In genomic region chr4:128615761-128616160, GRCm38 (mm10) we compare ENCODE assay signal across 20 mouse cellular contexts. TPM values are rescaled to one million over a fixed set of nuclear protein-coding genes. Genes with fewer than 3 reads are reported as not detected.
DNase-seq lines count a peak whose midpoint lies in the region.
"Had no signal": no experiment of that assay in that cellular context is flagged by ENCODE, and none has a peak within 500 bp of the region (broad histone marks: within the 10 kb centered on the region; RNA-seq: fewer than 3 reads in every experiment).

No protein-coding gene starts in this region.

- 82% methylated on average over 14 of the region's 14 CpGs for WGBS in heart, embryonic 10.5 days

- H3K27ac ChIP-seq in heart, embryonic 10.5 days = 0 out of 2 replicates have a peak overlapping the region, but pooled peaks have one; percentile 0
- H3K27ac ChIP-seq: embryonic facial prominence, embryonic 13.5 days; forebrain, embryonic 10.5 days; hindbrain, embryonic 14.5 days; limb, embryonic 15.5 days; midbrain, embryonic 12.5 days had no signal

- intact Hi-C loops in heart, postnatal 14 days (cut with DNase I) = no loop called here

- no peak for DNase-seq in heart, embryonic 10.5 days (ENCODE audit: low spot score)
- DNase-seq in heart, postnatal 14 days = no peak
- peak; percentile 42 to 46 for DNase-seq in spleen, postnatal 36 days (ENCODE audit: low spot score in 2 of 2)
- DNase-seq in spleen, adult 18-20 months = no peak
- peak; percentile 41 to 45 for DNase-seq in thymus, postnatal 36 days
- no peak for DNase-seq in adrenal gland, postnatal 25 days
- no peak for DNase-seq in cerebellum, adult 9-11 months
- DNase-seq: cerebellum, adult 18-20 months; gastrocnemius, postnatal 36 days; layer of hippocampus, adult 9-11 months; lung, postnatal 10 days; right cerebral cortex, adult 18-20 months had no signal

- peaks cover 23% of the 10 kb centered on the region for H3K4me1 ChIP-seq in heart, embryonic 10.5 days
- H3K4me1 ChIP-seq in megakaryocyte, embryonic 14.5 days = peaks cover 69% of the 10 kb centered on the region

- peaks cover 35% of the 10 kb centered on the region for H3K27me3 ChIP-seq in heart, embryonic 10.5 days (ENCODE audit: insufficient read depth, poor library complexity, severe bottlenecking)
- H3K27me3 ChIP-seq in megakaryocyte, embryonic 14.5 days (replicated peaks) = peaks cover 31% of the 10 kb centered on the region

- H3K9me3 ChIP-seq in heart, embryonic 10.5 days = no peaks in the 10 kb centered on the region
- no peaks in the 10 kb centered on the region for H3K9me3 ChIP-seq in megakaryocyte, embryonic 14.5 days
- H3K9me3 ChIP-seq: embryonic facial prominence, embryonic 13.5 days; forebrain, embryonic 10.5 days; limb, embryonic 15.5 days; midbrain, embryonic 12.5 days had no signal

- H3K4me3 ChIP-seq in heart, embryonic 10.5 days = no peak overlapping the region
- H3K4me3 ChIP-seq in megakaryocyte, embryonic 14.5 days (replicated peaks) = peak overlapping the region; percentile 28
- H3K4me3 ChIP-seq: embryonic facial prominence, embryonic 13.5 days; forebrain, embryonic 10.5 days; limb, embryonic 15.5 days; midbrain, embryonic 12.5 days; myocyte had no signal

- no peaks in the 10 kb centered on the region for H3K36me3 ChIP-seq in heart, embryonic 10.5 days
- no peaks in the 10 kb centered on the region for H3K36me3 ChIP-seq in megakaryocyte, embryonic 14.5 days (replicated peaks; ENCODE audit: low read length)
- H3K36me3 ChIP-seq: embryonic facial prominence, embryonic 13.5 days; forebrain, embryonic 10.5 days; limb, embryonic 15.5 days; midbrain, embryonic 12.5 days had no signal

RNA-seq across cellular contexts. Expression of gene Tlr12, which starts 2.7 kb away (rescaled TPM):
- 0.30 and 0.57 TPM in 2 replicates for polyA plus RNA-seq in heart, embryonic 10.5 days (2016; fragmentation: Nextera tagmentation; extraction: Ambion mirVana)
- total RNA-seq in heart, postnatal 14 days (2021) = under 1 TPM in 1 of 2 experiments, not detected in 1; 0.76 TPM
- 1.4 and 1.8 TPM in 2 replicates for polyA plus RNA-seq in megakaryocyte, embryonic 14.5 days (2012; ENCODE audit: insufficient read depth, low replicate concordance)
- 0.33 and 0.38 TPM in 2 replicates for total RNA-seq in adrenal gland, postnatal 25 days (2021)
- polyA plus RNA-seq: heart, embryonic 14.5 days; myocyte had no signal

RNA-seq across cellular contexts. Expression of gene Zscan20, which starts 5.9 kb away (rescaled TPM):
- polyA plus RNA-seq in heart, embryonic 10.5 days (2016; fragmentation: Nextera tagmentation; extraction: Ambion mirVana) = 5.0 and 5.1 TPM in 2 replicates
- 1 to 10 TPM; 4.4 to 4.7 TPM for total RNA-seq in heart, postnatal 14 days (2021)
- 0.41 TPM in 1 of 2 replicates, not detected in the other for polyA plus RNA-seq in megakaryocyte, embryonic 14.5 days (2012; ENCODE audit: insufficient read depth, low replicate concordance)
- total RNA-seq in adrenal gland, postnatal 25 days (2021) = 7.8 and 10.7 TPM in 2 replicates

RNA-seq across cellular contexts. Expression of gene Phc2, which starts 38.7 kb away (rescaled TPM):
- polyA plus RNA-seq in heart, embryonic 10.5 days (2016; fragmentation: Nextera tagmentation; extraction: Ambion mirVana) = 24.5 and 35.2 TPM in 2 replicates
- 10 to 100 TPM; 51.0 to 55.5 TPM for total RNA-seq in heart, postnatal 14 days (2021)
- polyA plus RNA-seq in megakaryocyte, embryonic 14.5 days (2012; ENCODE audit: insufficient read depth, low replicate concordance) = 56.0 and 121 TPM in 2 replicates
- total RNA-seq in adrenal gland, postnatal 25 days (2021) = 67.8 and 70.3 TPM in 2 replicates

Comparison
In these comparisons a context has a peak if more than half of its experiments do, and no peak if none do; other contexts are left out.
1. DNase-seq: peak in spleen, postnatal 36 days (2 of 2) and thymus, postnatal 36 days (2 of 2); none in heart, embryonic 10.5 days (single experiment), heart, postnatal 14 days (0 of 2), spleen, adult 18-20 months (0 of 2), adrenal gland, postnatal 25 days (single experiment) and cerebellum, adult 9-11 months (single experiment).